Mouse (Mus musculus) lung, embryonic 16.5 days (tissue): Measurements from ENCODE around the gene Nrxn3. TPM values are rescaled to one million over a fixed set of nuclear protein-coding genes. Genes with fewer than 3 reads are reported as not detected.

Experiments
- ATAC-seq: fragments of 200-750 bp; cut with Nextera tagmentation; 2 replicates; pipeline ENCODE4 v1.8.0; 2017; ENCODE audit warnings: low read depth, mild to moderate bottlenecking, moderate library complexity
- H3K27ac ChIP-seq: fragments of 300-500 bp; sonication (generic); 2 replicates; pipeline ENCODE4 v1.5.1; 2014; ENCODE audit warnings: mild to moderate bottlenecking, control low read depth, low read length
- H3K27me3 ChIP-seq: fragments of 300-500 bp; sonication (generic); 2 replicates; pipeline ENCODE4 v1.6.1; 2014; ENCODE audit warnings: low read depth, low read length, mixed read lengths; ENCODE audit not compliant: control insufficient read depth, insufficient read depth
- H3K36me3 ChIP-seq: fragments of 300-500 bp; sonication (generic); 2 replicates; pipeline ENCODE4 v1.6.1; 2014; ENCODE audit warnings: low read length; ENCODE audit not compliant: control insufficient read depth, insufficient read depth
- H3K4me1 ChIP-seq: fragments of 300-500 bp; sonication (generic); replicated peaks from 2 replicates; pipeline ENCODE4 v1.6.1; 2014; ENCODE audit warnings: low read length, mixed read lengths; ENCODE audit not compliant: control insufficient read depth, insufficient read depth
- H3K4me2 ChIP-seq: fragments of 300-500 bp; sonication (generic); 2 replicates; pipeline ENCODE4 v1.6.1; 2014; ENCODE audit warnings: low read depth, low read length, control low read depth
- H3K4me3 ChIP-seq: fragments of 300-500 bp; sonication (generic); 2 replicates; pipeline ENCODE4 v1.5.1; 2014; ENCODE audit warnings: mild to moderate bottlenecking, low read length, control low read depth
- H3K9ac ChIP-seq: fragments of 300-500 bp; sonication (generic); 2 replicates; pipeline ENCODE4 v1.6.1; 2014; ENCODE audit warnings: low read length, control low read depth
- H3K9me3 ChIP-seq: fragments of 300-500 bp; sonication (generic); 2 replicates; pipeline ENCODE4 v1.6.1; 2016; ENCODE audit warnings: low read length; ENCODE audit not compliant: control insufficient read depth
- WGBS: fragments of 180-500 bp; shearing (Covaris S2); extraction: QIAGEN DNeasy Blood & Tissue Kit; methylation state at CpG from one replicate; pipeline ENCODE4 v1.1.7; 2014; 5-methylcytosine and 5-hydroxymethylcytosine counted together
- polyA plus RNA-seq: library from polyadenylated mRNA; unstranded; fragments of >200 nt; fragmentation: Nextera tagmentation; extraction: Ambion mirVana; gene quantifications from 2 replicates; pipeline ENCODE4 v1.2.1, GENCODE M21; 2015

The Nrxn3 gene
- polyA plus RNA-seq, 1 experiment from 2014 or later, result 3.1 TPM

- no peak for ATAC-seq
- no peak overlapping the region for H3K27ac ChIP-seq
- no peaks in the 10 kb centered on the region for H3K4me1 ChIP-seq
- no peak overlapping the region for H3K9ac ChIP-seq
- no peaks in the 10 kb centered on the region for H3K27me3 ChIP-seq
- H3K9me3 ChIP-seq, result no peaks in the 10 kb centered on the region
- H3K4me3 ChIP-seq, result no peak overlapping the region
- H3K4me2 ChIP-seq, result no peak overlapping the region
- 52% methylated on average over 2 of the region's 2 CpGs for WGBS
- H3K36me3 ChIP-seq, result no peaks in the 10 kb centered on the region
Observed at GRCm38 (mm10) chr12:88730720-88731119, 8.0 kb downstream of the Nrxn3 start.

GRCm38 (mm10) chr12:88735045-88735444 lies 12.4 kb downstream of the Nrxn3 start:
- no peaks in the 10 kb centered on the region for H3K9me3 ChIP-seq
- no peak overlapping the region for H3K4me3 ChIP-seq
- no peak overlapping the region for H3K9ac ChIP-seq
- WGBS, result 79% methylated on average over 1 of the region's 1 CpGs
- H3K4me2 ChIP-seq, result no peak overlapping the region
- H3K27me3 ChIP-seq, result no peaks in the 10 kb centered on the region
- no peak for ATAC-seq
- no peak overlapping the region for H3K27ac ChIP-seq
- no peaks in the 10 kb centered on the region for H3K4me1 ChIP-seq
- H3K36me3 ChIP-seq, result no peaks in the 10 kb centered on the region

DNA sequence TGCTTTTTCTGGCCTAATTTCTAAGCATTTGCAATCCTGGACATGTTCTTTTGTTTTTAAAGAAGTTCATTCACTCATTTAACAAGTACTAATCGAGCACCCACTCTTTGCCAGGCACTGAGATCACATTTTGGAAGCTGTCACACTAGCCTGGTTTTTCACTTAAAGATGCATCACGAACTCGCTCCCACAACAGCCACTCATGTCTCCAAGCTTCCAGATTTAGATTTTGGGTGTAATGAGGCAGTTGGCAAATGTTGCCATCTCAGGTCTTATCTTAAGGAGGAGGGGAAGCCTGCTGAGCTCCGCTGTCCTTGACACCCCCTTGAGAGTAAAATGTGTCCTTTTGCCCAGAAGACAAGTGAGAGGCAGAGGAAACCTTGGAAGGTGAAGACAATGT lies 14.4 kb downstream of the Nrxn3 start:
- H3K4me2 ChIP-seq, result no peak overlapping the region
- no peak overlapping the region for H3K4me3 ChIP-seq
- no peak overlapping the region for H3K9ac ChIP-seq
- H3K27me3 ChIP-seq, result no peaks in the 10 kb centered on the region
- H3K36me3 ChIP-seq, result no peaks in the 10 kb centered on the region
- no peak overlapping the region for H3K27ac ChIP-seq
- H3K4me1 ChIP-seq, result no peaks in the 10 kb centered on the region
- ATAC-seq, result no peak
- H3K9me3 ChIP-seq, result no peaks in the 10 kb centered on the region
- 64% methylated on average over 4 of the region's 4 CpGs for WGBS

- no peak overlapping the region for H3K4me3 ChIP-seq
- H3K9me3 ChIP-seq, result no peaks in the 10 kb centered on the region
- H3K27me3 ChIP-seq, result no peaks in the 10 kb centered on the region
- ATAC-seq, result no peak
- no peak overlapping the region for H3K4me2 ChIP-seq
- H3K36me3 ChIP-seq, result no peaks in the 10 kb centered on the region
- H3K4me1 ChIP-seq, result no peaks in the 10 kb centered on the region
- 63% methylated on average over 4 of the region's 4 CpGs for WGBS
- no peak overlapping the region for H3K9ac ChIP-seq
- no peak overlapping the region for H3K27ac ChIP-seq
Observed at GRCm38 (mm10) chr12:88738616-88739015, 15.9 kb downstream of the Nrxn3 start.

DNA sequence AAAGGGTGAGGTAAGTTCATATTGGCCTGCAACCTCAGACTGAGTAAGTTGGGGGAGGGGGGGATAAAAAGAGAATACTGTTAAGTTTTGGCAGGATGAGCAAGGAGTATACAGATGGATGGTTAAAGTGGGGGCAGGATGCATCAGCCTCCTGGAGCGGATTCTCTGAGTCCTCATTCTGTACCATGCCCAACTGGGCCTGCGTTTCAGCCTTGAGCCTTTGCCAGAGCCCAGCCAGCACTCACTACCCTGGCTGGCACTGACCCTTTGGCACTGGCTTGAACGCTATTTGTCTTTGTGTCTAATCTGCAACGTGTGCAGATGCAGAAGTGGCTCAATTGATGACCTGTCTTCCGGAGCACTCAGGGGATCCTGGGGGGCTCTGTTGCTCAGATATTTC lies 24.1 kb downstream of the Nrxn3 start:
- Histone ChIP-seq H3K9me3 (no peaks in the 10 kb centered on the region), H3K27me3 (no peaks in the 10 kb centered on the region), H3K4me2 (no peak overlapping the region), H3K4me3 (no peak overlapping the region), H3K4me1 (no peaks in the 10 kb centered on the region), H3K36me3 (no peaks in the 10 kb centered on the region), H3K27ac (no peak overlapping the region), H3K9ac (no peak overlapping the region)
- ATAC-seq, result no peak
- 56% methylated on average over 5 of the region's 5 CpGs for WGBS

DNA sequence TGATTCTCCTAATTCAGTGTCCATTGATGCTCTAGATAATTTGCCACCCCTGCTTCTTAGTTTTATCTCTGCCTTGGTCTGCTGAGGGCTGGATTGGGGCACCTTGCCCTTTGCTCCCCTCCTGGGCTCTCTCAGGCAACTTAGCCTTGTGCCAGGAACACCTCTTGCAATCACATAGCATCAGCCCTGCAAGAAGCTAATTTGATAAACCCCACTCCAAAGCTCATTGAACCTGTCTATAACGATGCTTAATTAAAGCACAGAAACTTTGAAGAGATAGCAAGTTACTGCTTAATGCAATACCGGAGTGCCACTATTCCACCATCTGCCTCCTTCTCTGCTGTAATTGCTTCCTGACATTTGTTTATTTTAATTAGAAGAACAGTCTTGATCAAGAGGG lies 42.1 kb downstream of the Nrxn3 start:
- Histone ChIP-seq H3K9ac (no peak overlapping the region), H3K9me3 (no peaks in the 10 kb centered on the region), H3K4me2 (no peak overlapping the region), H3K4me3 (no peak overlapping the region), H3K27me3 (no peaks in the 10 kb centered on the region), H3K36me3 (no peaks in the 10 kb centered on the region), H3K27ac (no peak overlapping the region), H3K4me1 (no peaks in the 10 kb centered on the region)
- no peak for ATAC-seq
- WGBS, result 35% methylated on average over 2 of the region's 2 CpGs

GRCm38 (mm10) chr12:88774666-88775065 lies 52.0 kb downstream of the Nrxn3 start:
- Histone ChIP-seq H3K27me3 (no peaks in the 10 kb centered on the region), H3K9me3 (no peaks in the 10 kb centered on the region), H3K4me3 (no peak overlapping the region), H3K36me3 (no peaks in the 10 kb centered on the region), H3K27ac (no peak overlapping the region), H3K4me2 (no peak overlapping the region), H3K9ac (no peak overlapping the region), H3K4me1 (no peaks in the 10 kb centered on the region)
- no peak for ATAC-seq
- 81% methylated on average over 2 of the region's 2 CpGs for WGBS

DNA sequence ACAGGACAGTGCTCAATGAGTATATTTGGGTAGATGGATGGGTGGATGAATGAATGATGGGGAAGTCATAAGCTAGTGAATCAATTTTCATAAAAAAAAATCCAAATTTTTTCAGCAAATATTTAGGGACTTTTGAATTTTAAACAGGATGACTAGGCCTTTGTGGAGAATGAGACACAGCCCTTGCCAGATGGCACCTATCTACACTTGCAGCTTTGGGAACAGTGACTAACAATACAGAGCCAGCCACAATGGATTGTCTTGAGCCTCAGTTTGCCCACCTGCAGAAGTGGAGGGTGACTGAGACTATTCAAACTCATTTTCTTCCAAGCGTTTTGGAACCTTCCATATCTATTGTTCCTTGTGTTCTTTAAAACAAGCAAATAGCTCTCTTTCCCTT lies 55.4 kb downstream of the Nrxn3 start:
- Histone ChIP-seq H3K27ac (no peak overlapping the region), H3K27me3 (no peaks in the 10 kb centered on the region), H3K9me3 (no peaks in the 10 kb centered on the region), H3K36me3 (no peaks in the 10 kb centered on the region), H3K4me1 (no peaks in the 10 kb centered on the region), H3K4me2 (no peak overlapping the region), H3K4me3 (no peak overlapping the region), H3K9ac (no peak overlapping the region)
- 70% methylated on average over 1 of the region's 1 CpGs for WGBS
- no peak for ATAC-seq

DNA sequence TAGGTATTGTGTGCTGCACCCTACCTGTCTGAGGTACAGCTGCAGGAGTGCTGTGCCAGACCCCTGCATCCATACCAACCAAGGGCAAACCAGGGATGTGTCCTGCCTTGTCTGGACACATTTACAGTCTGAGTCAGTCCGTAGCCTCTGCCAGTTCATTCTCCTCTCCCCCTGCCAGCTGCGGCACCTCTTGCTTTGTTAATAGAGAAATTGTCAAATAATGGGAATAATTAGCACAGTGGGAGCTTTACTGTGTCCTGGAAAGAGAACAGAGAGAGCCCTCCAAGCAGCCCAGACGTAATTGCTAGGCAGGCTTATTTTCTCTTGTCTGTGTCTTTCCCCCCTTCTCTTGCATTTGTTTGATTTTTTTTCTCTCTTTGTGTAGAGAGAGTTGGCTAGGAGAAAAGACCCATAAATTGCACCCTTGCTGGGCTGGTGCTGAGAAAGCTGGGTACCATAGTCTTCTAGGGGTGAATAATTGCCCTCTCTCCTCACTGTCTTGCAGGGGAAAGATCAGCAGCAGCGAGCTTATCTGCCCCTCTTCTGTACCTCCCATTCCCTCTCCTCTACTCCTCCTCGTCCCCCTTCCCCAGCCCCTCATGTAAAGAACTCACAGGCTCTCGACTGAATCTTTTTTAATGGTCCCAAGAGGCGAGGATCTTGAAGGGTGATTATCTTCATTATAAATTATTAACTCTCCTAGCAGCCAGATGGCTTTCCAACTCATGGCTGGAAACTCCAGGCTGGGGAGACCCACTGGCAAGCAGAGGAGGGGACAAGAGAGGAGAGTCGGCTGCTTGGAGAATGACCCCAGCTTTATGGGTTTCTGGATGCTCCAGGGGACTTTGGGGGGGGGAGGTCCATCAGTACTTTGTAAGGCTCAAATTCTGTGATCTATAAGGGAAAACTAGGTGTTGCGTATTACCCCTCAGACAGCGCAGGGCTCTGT lies 61.8 kb downstream of the Nrxn3 start:
- Histone ChIP-seq H3K4me2 (no peak overlapping the region), H3K4me1 (no peaks in the 10 kb centered on the region), H3K9ac (no peak overlapping the region), H3K27ac (no peak overlapping the region), H3K36me3 (no peaks in the 10 kb centered on the region), H3K27me3 (no peaks in the 10 kb centered on the region), H3K4me3 (no peak overlapping the region), H3K9me3 (no peaks in the 10 kb centered on the region)
- 50% methylated on average over 10 of the region's 10 CpGs for WGBS
- ATAC-seq, result no peak
